Mouse (Mus musculus) forebrain, embryonic 14.5 days (tissue): Measurements from ENCODE around the gene Mansc1. TPM values are rescaled to one million over a fixed set of nuclear protein-coding genes. Genes with fewer than 3 reads are reported as not detected.

Source experiments
- ATAC-seq: fragments of 200-750 bp; cut with Nextera tagmentation; 2 replicates; pipeline ENCODE4 v1.8.0; 2017; ENCODE audit warnings: mild to moderate bottlenecking, moderate library complexity
- DNase-seq: peaks from one replicate; pipeline ENCODE4 v3.0.0-alpha.2; 2015; ENCODE audit warnings: low spot score
- H3K27ac ChIP-seq: fragments of 300-500 bp; sonication (generic); 2 replicates; pipeline ENCODE4 v1.5.1; 2014; ENCODE audit warnings: low read depth, mild to moderate bottlenecking, control low read depth, low read length, moderate library complexity
- H3K27me3 ChIP-seq: fragments of 300-500 bp; sonication (generic); replicated peaks from 2 replicates; pipeline ENCODE4 v1.6.1; 2014; ENCODE audit warnings: low read length, control low read depth, mixed read lengths; ENCODE audit not compliant: control insufficient read depth, insufficient read depth
- H3K36me3 ChIP-seq: fragments of 300-500 bp; sonication (generic); 2 replicates; pipeline ENCODE4 v1.6.1; 2014; ENCODE audit warnings: low read length, control low read depth; ENCODE audit not compliant: control insufficient read depth, insufficient read depth
- H3K4me1 ChIP-seq: fragments of 300-500 bp; sonication (generic); 2 replicates; pipeline ENCODE4 v1.6.1; 2014; ENCODE audit warnings: antibody characterized with exemption, low read length, control low read depth; ENCODE audit not compliant: control insufficient read depth, insufficient read depth
- H3K4me2 ChIP-seq: fragments of 300-500 bp; sonication (generic); 2 replicates; pipeline ENCODE4 v1.6.1; 2014; ENCODE audit warnings: mild to moderate bottlenecking, control low read depth, low read length
- H3K4me3 ChIP-seq: fragments of 300-500 bp; sonication (generic); 2 replicates; pipeline ENCODE4 v1.5.1; 2014; ENCODE audit warnings: low read depth, low read length, control low read depth
- H3K9ac ChIP-seq: fragments of 300-500 bp; sonication (generic); 2 replicates; pipeline ENCODE4 v1.6.1; 2014; ENCODE audit warnings: mild to moderate bottlenecking, low read length, control low read depth, moderate library complexity
- H3K9me3 ChIP-seq: fragments of 300-500 bp; sonication (generic); replicated peaks from 2 replicates; pipeline ENCODE4 v1.6.1; 2016; ENCODE audit warnings: low read length, control low read depth, mixed read lengths; ENCODE audit not compliant: control insufficient read depth
- WGBS: fragments of 180-500 bp; shearing (Covaris S2); extraction: QIAGEN DNeasy Blood & Tissue Kit; methylation state at CpG from one replicate; pipeline ENCODE4 v1.1.7; 2014; 5-methylcytosine and 5-hydroxymethylcytosine counted together
- polyA plus RNA-seq: library from polyadenylated mRNA; unstranded; fragments of >200 nt; fragmentation: Nextera tagmentation; extraction: Ambion mirVana; gene quantifications from 2 replicates; pipeline ENCODE4 v1.2.1, GENCODE M21; 2014

Gene Mansc1
- polyA plus RNA-seq, 1 experiment from 2014 or later: 0.88 TPM

DNA sequence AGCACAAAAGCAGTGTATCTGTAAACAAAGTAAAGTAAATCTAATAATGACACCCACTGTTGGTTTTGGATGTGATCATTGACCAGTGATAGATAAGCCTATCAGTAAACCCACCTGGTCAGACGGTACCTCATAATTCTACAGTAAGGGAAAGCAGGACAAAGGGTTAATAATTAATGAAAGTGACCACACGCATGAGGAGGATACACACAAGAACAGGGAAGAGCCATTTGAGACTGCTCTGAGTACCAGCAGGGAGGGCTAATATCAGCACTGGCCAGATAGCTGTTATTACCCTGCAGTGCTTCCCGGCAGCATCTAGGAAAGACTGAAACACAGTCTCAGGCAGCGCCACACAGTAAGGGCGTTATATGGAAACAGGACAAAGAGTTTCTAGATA, 32.3 kb upstream of the Mansc1 start:
- Histone ChIP-seq H3K4me3 (no peak overlapping the region), H3K36me3 (no peaks in the 10 kb centered on the region), H3K27me3 (no peaks in the 10 kb centered on the region), H3K27ac (no peak overlapping the region), H3K9ac (no peak overlapping the region), H3K9me3 (no peaks in the 10 kb centered on the region), H3K4me1 (no peaks in the 10 kb centered on the region), H3K4me2 (no peak overlapping the region)
- WGBS: 75% methylated on average over 5 of the region's 5 CpGs
- DNase-seq (no peak), ATAC-seq (no peak)

DNA sequence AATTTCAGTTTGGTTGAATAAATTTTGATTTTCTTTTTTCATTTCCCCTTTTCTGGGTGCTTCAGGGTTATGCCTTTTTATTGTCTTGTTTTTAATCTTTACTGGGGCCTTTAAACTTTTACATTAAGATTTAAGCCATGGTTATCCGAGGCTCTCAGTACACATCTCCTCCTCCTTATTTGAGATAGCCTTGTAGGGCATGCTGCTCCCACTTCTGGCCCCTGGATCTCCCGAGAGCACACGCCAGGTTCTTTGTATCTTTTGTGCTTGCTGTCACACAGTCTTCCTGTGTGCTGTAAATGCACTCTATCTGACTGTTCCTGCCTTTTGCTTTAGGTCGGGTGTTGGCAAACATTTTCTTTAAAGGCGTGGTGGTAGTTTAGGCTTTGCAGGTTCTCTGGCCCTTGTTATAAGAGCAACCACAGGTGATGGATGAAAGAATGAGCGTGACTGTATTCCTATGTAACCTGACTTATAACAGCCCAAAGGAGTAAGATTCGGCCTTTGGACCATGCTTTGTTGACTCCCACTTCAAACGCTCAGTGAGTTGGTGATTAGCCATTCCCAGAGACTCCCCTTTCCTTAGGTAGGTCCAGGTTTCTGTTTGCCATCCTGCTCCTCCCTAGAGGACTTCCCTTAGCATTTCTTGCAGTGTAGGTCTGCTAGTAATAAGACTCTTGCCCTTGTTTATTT, 28.6 kb upstream of the Mansc1 start:
- DNase-seq (no peak), ATAC-seq (no peak)
- Histone ChIP-seq H3K4me3 (no peak overlapping the region), H3K4me2 (no peak overlapping the region), H3K27me3 (no peaks in the 10 kb centered on the region), H3K27ac (no peak overlapping the region), H3K4me1 (no peaks in the 10 kb centered on the region), H3K9me3 (no peaks in the 10 kb centered on the region), H3K36me3 (no peaks in the 10 kb centered on the region), H3K9ac (0 out of 2 replicates have a peak overlapping the region, but pooled peaks have one; percentile 10)
- 80% methylated on average over 8 of the region's 8 CpGs for WGBS

DNA sequence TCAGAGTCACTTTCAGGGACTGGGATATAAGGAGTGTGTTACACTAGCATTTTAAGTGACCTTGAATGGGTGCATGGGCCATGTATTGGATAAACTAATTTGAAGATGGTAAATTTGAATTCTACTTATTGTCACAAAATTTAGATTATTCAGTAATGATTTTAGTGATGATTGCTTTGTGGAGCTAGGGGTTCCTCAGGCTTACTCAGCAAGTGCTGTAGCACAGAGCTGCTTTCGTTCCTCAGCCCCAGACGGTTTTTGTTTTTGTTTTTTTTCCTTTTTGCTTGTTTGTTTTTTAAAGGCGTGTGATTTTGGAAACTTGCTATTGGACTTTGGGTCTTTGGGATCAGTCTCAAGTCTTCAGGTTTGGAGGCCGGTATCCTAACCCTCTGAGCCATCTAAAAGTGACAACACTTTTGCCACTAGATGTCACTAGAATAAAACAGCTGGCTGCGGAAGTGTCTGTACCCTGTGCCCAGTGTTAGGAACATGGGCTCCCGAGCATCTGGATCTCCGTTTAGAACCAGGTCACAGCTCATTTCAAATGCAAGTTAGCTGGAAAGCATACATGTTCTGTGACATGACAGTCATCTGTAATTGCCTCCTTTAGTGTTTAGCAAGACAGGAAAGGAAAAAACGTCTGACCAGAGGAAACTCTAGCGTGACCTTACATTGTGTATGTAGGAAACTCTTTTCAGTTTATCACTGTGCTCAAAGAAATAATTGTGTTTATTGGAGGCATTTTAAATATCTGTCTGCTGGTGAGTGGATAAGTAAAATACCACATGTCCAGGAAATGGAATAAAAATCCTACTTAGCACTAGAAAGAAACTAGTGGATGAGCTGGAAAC, 27.0 kb upstream of the Mansc1 start:
- peak; percentile 93 for ATAC-seq
- Histone ChIP-seq H3K4me3 (no peak overlapping the region), H3K9ac (no peak overlapping the region), H3K4me1 (no peaks in the 10 kb centered on the region), H3K9me3 (no peaks in the 10 kb centered on the region), H3K27ac (no peak overlapping the region), H3K27me3 (no peaks in the 10 kb centered on the region), H3K4me2 (no peak overlapping the region), H3K36me3 (no peaks in the 10 kb centered on the region)
- peak; percentile 78 for DNase-seq
- 21% methylated on average over 9 of the region's 9 CpGs for WGBS

DNA sequence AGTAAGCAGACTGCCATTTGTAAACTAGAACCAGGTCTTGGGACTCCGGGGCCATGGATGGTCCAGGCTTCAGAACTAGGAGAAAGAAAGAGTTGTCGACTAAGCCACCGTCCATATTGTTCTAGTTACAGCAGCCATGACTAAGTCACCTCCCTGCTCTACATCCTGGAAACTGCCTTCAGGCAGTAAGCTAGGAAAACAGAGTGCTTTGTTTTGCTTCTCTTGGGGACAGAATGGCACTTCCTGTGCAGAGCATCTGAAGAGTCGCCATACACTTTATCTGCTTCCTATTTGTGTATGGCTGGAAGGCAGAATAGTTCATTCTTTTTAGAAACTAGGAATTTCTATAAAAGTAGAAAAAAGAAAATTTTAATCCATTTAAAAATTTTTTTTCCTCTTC, 24.2 kb upstream of the Mansc1 start:
- no peak overlapping the region for H3K4me2 ChIP-seq
- 86% methylated on average over 4 of the region's 4 CpGs for WGBS
- H3K9me3 ChIP-seq: no peaks in the 10 kb centered on the region
- no peaks in the 10 kb centered on the region for H3K4me1 ChIP-seq
- no peak overlapping the region for H3K27ac ChIP-seq
- no peak overlapping the region for H3K4me3 ChIP-seq
- DNase-seq (no peak), ATAC-seq (no peak)
- no peak overlapping the region for H3K9ac ChIP-seq
- no peaks in the 10 kb centered on the region for H3K27me3 ChIP-seq
- H3K36me3 ChIP-seq: no peaks in the 10 kb centered on the region

DNA sequence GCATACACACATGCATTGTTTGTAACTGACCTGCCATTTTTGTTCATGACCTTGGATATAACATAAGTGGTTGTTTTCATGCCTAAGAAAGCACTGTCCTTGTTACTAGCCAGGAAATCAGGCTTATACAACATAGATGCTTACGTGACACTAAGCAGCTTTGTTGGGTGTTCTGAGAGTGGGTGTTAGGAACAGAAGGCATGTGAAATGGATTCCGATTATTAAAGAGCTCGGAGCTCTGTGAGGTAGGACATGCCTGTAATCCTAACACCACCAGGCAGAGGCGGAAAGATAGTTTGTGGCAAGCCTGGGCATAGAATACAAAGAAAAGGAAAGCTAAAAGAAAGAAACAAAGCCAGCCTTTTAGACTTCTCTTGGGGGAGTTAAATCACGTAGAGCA, 16.1 kb upstream of the Mansc1 start:
- peaks cover 18% of the 10 kb centered on the region for H3K36me3 ChIP-seq

DNA sequence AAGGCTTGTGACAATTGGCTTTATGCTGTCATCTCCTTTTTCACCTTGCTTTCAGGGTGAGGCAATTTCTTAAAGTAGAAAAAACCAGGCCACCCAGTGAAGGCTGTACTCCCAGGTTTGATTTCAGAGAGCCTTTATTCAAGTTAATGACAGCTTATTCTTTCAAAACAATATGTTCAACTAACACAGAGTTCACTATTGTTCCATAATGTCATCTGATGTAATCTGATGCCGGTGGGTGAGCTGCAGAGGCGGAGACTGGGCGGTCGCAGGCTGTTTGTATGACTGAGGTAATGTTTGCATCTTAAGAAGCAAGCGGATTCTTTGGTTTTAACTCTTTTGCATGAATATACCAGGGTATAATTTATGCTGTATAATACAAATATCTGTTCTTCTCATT, 15.3 kb upstream of the Mansc1 start:
- H3K9ac ChIP-seq: no peak overlapping the region
- peaks cover 15% of the 10 kb centered on the region for H3K4me1 ChIP-seq
- H3K9me3 ChIP-seq: no peaks in the 10 kb centered on the region
- no peak overlapping the region for H3K4me3 ChIP-seq
- 3% methylated on average over 5 of the region's 5 CpGs for WGBS
- H3K36me3 ChIP-seq: peaks cover 18% of the 10 kb centered on the region
- DNase-seq (peak; percentile 59), ATAC-seq (peak; percentile 69; the same call in 1 of the 2 replicates)
- no peak overlapping the region; the same call in 1 of the 2 replicates for H3K27ac ChIP-seq
- no peaks in the 10 kb centered on the region for H3K27me3 ChIP-seq
- no peak overlapping the region for H3K4me2 ChIP-seq

More for the DNA sequence above, 16.1 kb upstream of the Mansc1 start:
- ATAC-seq (peak; percentile 76), DNase-seq (peak; percentile 44)
- no peak overlapping the region for H3K9ac ChIP-seq
- no peak overlapping the region for H3K4me3 ChIP-seq
- no peak overlapping the region for H3K27ac ChIP-seq
- no peaks in the 10 kb centered on the region for H3K27me3 ChIP-seq
- H3K4me1 ChIP-seq: peaks cover 15% of the 10 kb centered on the region
- no peaks in the 10 kb centered on the region for H3K9me3 ChIP-seq
- H3K4me2 ChIP-seq: no peak overlapping the region
- WGBS: 22% methylated on average over 5 of the region's 5 CpGs

DNA sequence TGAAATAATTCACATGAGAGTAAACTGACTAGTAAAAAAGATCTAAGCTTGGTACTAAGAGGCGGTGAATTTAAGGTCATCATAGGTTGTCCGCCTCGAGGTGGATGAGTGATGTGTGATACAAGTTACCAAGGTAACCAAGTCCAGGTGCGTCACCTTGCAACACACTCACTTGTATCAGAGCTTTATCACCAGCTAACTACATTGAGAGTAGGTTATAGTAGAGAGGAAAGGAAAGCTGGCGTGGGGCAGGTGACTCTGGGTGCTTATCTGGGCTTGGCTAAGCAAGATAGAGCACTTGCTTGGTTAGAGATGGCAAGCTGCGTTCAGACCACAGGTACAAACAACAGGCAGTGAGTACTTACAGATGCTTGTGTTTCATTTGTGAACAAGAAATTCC, 14.5 kb upstream of the Mansc1 start:
- DNase-seq (no peak), ATAC-seq (no peak)
- no peak overlapping the region for H3K4me3 ChIP-seq
- 91% methylated on average over 6 of the region's 6 CpGs for WGBS
- H3K27ac ChIP-seq: no peak overlapping the region
- H3K27me3 ChIP-seq: no peaks in the 10 kb centered on the region
- H3K4me2 ChIP-seq: no peak overlapping the region
- no peaks in the 10 kb centered on the region for H3K9me3 ChIP-seq
- H3K36me3 ChIP-seq: peaks cover 18% of the 10 kb centered on the region
- 0 out of 2 replicates have a peak overlapping the region, but pooled peaks have one; percentile 21 for H3K9ac ChIP-seq
- H3K4me1 ChIP-seq: peaks cover 15% of the 10 kb centered on the region

DNA sequence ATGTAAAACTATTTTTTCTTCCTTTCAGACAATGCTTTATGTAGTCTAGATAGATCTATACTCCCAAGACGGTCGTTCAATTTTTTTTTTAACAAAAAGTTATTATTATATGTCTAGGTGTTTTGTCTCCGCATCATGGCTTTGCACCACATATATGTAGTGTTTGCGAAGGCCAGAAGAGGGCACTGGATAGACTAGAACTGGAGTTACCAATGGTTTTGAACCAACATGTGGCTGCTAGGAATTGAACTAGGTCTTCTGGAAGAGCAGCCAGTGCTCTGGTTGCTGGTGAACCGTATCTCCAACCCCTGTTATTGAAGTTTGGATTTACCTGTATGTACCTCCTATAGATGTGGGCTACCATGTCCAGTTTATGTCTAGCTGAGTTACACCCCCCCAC, 11.0 kb upstream of the Mansc1 start:
- no peak overlapping the region for H3K4me2 ChIP-seq
- no peaks in the 10 kb centered on the region for H3K9me3 ChIP-seq
- 91% methylated on average over 5 of the region's 5 CpGs for WGBS
- no peak for DNase-seq
- H3K9ac ChIP-seq: no peak overlapping the region
- H3K4me3 ChIP-seq: no peak overlapping the region
- H3K27me3 ChIP-seq: no peaks in the 10 kb centered on the region
- H3K4me1 ChIP-seq: peaks cover 8% of the 10 kb centered on the region
- H3K27ac ChIP-seq: no peak overlapping the region
- peaks cover 18% of the 10 kb centered on the region for H3K36me3 ChIP-seq
- no peak for ATAC-seq
